Mouse (Mus musculus): ENCODE data around the gene Rnps1.

DNA sequence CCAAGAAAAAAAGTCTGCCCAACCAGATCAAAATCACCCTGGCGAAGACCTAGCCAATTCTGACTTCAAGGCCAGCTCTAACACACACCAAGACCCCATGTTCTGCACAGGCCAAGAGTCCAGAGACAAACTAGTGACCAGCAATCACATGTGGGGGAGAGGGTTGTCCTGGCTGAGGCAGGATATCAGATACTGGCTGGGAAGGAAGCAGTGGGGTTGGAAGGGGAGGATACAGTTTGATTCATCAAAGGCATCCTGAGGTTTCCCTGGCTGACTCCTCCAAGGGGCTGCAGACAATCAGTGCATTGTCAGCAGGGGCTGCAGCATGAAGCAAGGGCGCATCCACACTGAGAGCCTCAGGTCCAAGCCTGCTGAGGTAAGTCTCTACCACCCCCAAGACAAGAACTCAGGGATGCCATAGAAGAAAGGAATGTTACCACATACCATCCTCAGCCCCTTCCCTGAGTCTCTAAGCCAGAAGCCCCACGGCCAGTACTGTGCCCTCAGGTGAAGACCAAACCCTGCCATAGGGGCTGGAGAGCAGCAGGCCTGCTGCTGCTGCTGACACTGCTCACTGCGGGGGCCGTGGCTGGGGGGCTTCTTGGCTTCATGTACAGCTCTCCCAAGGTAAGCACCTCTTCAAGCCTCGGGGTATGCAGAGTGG lies 59.4 kb downstream of the Rnps1 start, which contains the start of gene Bricd5:
- TF ChIP-seq POLR2A (IDR thresholded peaks at IDR 0.05; ENCODE audit: borderline replicate concordance, extremely low read depth, insufficient read depth, insufficient read length, poor library complexity, severe bottlenecking) (no peak), CTCF (IDR thresholded peaks at IDR 0.05; ENCODE audit: borderline replicate concordance, extremely low read depth, insufficient read depth, insufficient read length) (no peak)

Data from brain, embryonic 14.5 days (tissue).